In the genomic region with DNA sequence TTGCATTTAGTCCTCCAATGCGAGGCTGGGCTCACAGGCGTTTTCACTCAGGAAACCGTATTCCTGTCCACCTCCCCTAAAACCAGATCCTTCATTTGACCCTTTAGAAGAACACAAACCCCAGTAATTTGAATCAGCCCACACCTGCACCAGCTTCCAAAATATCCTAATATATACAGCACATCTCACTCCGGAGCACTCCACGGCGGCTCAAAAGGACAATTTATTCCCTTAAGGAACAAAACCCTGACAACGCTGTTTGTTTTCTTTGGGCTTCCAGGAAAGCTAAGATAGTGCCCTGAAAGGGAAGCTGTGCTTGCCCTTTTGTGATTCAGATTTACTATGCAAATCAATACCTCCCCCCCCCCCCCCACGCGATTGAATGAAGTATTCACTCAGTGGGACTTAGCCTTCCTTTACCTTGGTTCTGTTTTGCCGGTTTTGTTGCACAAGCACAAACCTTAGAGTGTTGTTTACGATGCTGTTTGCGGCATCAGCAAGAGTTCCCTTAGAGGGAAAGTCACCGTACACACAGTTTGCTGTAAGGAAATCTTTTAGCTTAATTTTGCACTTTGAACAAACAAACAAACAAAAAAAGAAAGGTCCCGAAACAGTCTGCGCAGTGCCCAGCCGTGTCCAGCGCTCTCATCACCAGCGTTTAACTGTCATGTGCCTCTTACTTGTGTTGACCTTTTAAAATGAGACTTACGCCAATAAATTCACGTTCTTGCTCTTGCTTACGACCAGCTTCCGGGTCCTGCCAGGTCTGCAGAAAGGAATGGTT, we compare ENCODE assay signal across 7 mouse cellular contexts.
A peak's percentile ranks its signal among the peaks of the same experiment; 100 is the strongest.
DNase-seq lines count a peak whose midpoint lies in the region; ATAC-seq and TF ChIP-seq lines count a peak whose summit lies in the region.

No protein-coding gene starts in this region.

- DNase-seq in ES-E14 (ENCODE audit: low read depth, low spot score) = peak; percentile 37
- no peak for DNase-seq in heart, postnatal 0 days (ENCODE audit: low spot score)
- no peak for DNase-seq in liver, postnatal 0 days
- no peak for DNase-seq in layer of hippocampus, adult 9-10 months (ENCODE audit: low spot score)
- DNase-seq in layer of hippocampus, postnatal 10 days (ENCODE audit: low spot score in 2 of 2) = no peak
- no peak for DNase-seq in spleen, adult 12 weeks (ENCODE audit: low spot score)

- H3K36me3 ChIP-seq in E14TG2a.4 (ENCODE audit: insufficient read depth, low read length) (no peaks in the 10 kb centered on the region), ES-E14 (ENCODE audit: control insufficient read depth, insufficient read depth, low read length, poor library complexity, severe bottlenecking) (no peaks in the 10 kb centered on the region)
- no peaks in the 10 kb centered on the region for H3K36me3 ChIP-seq in heart, postnatal 0 days (replicated peaks; ENCODE audit: control insufficient read depth, insufficient read depth, low read length)
- no peaks in the 10 kb centered on the region for H3K36me3 ChIP-seq in liver, postnatal 0 days (replicated peaks; ENCODE audit: insufficient read depth, low read length)

- peaks cover 51% of the 10 kb centered on the region for H3K27me3 ChIP-seq in E14TG2a.4 (ENCODE audit: insufficient read depth, low read length)
- H3K27me3 ChIP-seq in heart, postnatal 0 days (ENCODE audit: control insufficient read depth, insufficient read depth, low read length) = peaks cover 87% of the 10 kb centered on the region
- peaks cover 56% of the 10 kb centered on the region for H3K27me3 ChIP-seq in liver, postnatal 0 days (ENCODE audit: insufficient read depth, low read length)

- H3K4me1 ChIP-seq in E14TG2a.4 (replicated peaks; ENCODE audit: low read depth, low read length) (peaks cover 24% of the 10 kb centered on the region), ES-E14 (ENCODE audit: control insufficient read depth in 2 of 2, insufficient read depth in 2 of 2, low read length in 2 of 2, poor library complexity in 1 of 2) (peaks cover 0 to 7% of the 10 kb centered on the region in 2 experiments; a peak in 3 of 4 replicates)
- H3K4me1 ChIP-seq in heart, postnatal 0 days (ENCODE audit: control insufficient read depth, insufficient read depth) = 0 out of 2 replicates have a peak, but pooled peaks cover 8% of the 10 kb centered on the region
- peaks cover 7% of the 10 kb centered on the region; the same call in 1 of the 2 replicates for H3K4me1 ChIP-seq in liver, postnatal 0 days (ENCODE audit: insufficient read depth)

- H3K27ac ChIP-seq in ES-E14 (ENCODE audit: insufficient read depth, low read depth, low read length, poor library complexity, severe bottlenecking) = no peak overlapping the region
- no peak overlapping the region for H3K27ac ChIP-seq in heart, postnatal 0 days (ENCODE audit: low read depth)
- H3K27ac ChIP-seq in liver, postnatal 0 days (ENCODE audit: low read depth) = no peak overlapping the region

- no peak for TF ChIP-seq EP300 in heart, postnatal 0 days (IDR thresholded peaks at IDR 0.05; ENCODE audit: low read depth)
- TF ChIP-seq EP300 in liver, postnatal 0 days (IDR thresholded peaks at IDR 0.05; ENCODE audit: low read depth) = no peak

- no peak for TF ChIP-seq CTCF in E14TG2a.4 (conservative IDR thresholded peaks at IDR 0.05; ENCODE audit: low read length)
- no peak for TF ChIP-seq CTCF in heart, postnatal 0 days (IDR thresholded peaks at IDR 0.05; ENCODE audit: low read depth)
- TF ChIP-seq CTCF in liver, postnatal 0 days (IDR thresholded peaks at IDR 0.05; ENCODE audit: low read depth) = no peak

- H3K9me3 ChIP-seq in E14TG2a.4 (ENCODE audit: low read length) (no peaks in the 10 kb centered on the region), ES-E14 (ENCODE audit: control insufficient read depth, insufficient read depth, low read depth, low read length) (no peaks in the 10 kb centered on the region)
- H3K9me3 ChIP-seq in heart, postnatal 0 days (replicated peaks; ENCODE audit: control insufficient read depth, low read length) = no peaks in the 10 kb centered on the region
- H3K9me3 ChIP-seq in liver, postnatal 0 days (ENCODE audit: low read length) = no peaks in the 10 kb centered on the region

- H3K4me3 ChIP-seq in E14TG2a.4 (replicated peaks; ENCODE audit: low read length) (peak overlapping the region; percentile 76), ES-E14 (ENCODE audit: insufficient read depth in 1 of 2, low read depth in 1 of 2, low read length in 2 of 2, poor library complexity in 1 of 2, severe bottlenecking in 1 of 2) (peak overlapping the region; percentile 55 to 60)
- peak overlapping the region; percentile 39 for H3K4me3 ChIP-seq in heart, postnatal 0 days (ENCODE audit: low read depth, low read length)
- H3K4me3 ChIP-seq in liver, postnatal 0 days (ENCODE audit: low read depth, low read length) = peak overlapping the region; percentile 31

- H3K4me2 ChIP-seq in heart, postnatal 0 days (ENCODE audit: low read depth, low read length) = peak overlapping the region; percentile 62
- H3K4me2 ChIP-seq in liver, postnatal 0 days (ENCODE audit: low read depth, low read length) = peak overlapping the region; percentile 58

- ATAC-seq in heart, postnatal 0 days (ENCODE audit: insufficient read depth, low read depth) = no peak
- ATAC-seq in liver, postnatal 0 days = no peak

- in situ Hi-C loops in ES-E14 (cut with MboI; ENCODE audit: low sequenced_read_pairs in 2 of 2, unreplicated experiment in 2 of 2) = no loop called here

- WGBS in heart, postnatal 0 days = 3% methylated on average over 22 of the region's 22 CpGs
- WGBS in liver, postnatal 0 days (ENCODE audit: insufficient replicate concordance) = 2% methylated on average over 22 of the region's 22 CpGs

- H3K9ac ChIP-seq in ES-E14 (ENCODE audit: insufficient read depth, low read depth, low read length, poor library complexity, severe bottlenecking) = no peak overlapping the region
- no peak overlapping the region for H3K9ac ChIP-seq in heart, postnatal 0 days (replicated peaks; ENCODE audit: low read depth, low read length)
- H3K9ac ChIP-seq in liver, postnatal 0 days (replicated peaks) = no peak overlapping the region

TF ChIP-seq in ES-E14, 5 proteins besides CTCF, POLR2A, EP300 and RAD21:
- TF ChIP-seq CHD2 (IDR thresholded peaks at IDR 0.05; ENCODE audit: low read depth, low read length) (no peak), ZNF384 (IDR thresholded peaks at IDR 0.05; ENCODE audit: low read depth, low read length) (no peak), MAFK (IDR thresholded peaks at IDR 0.05; ENCODE audit: insufficient read depth, low read depth, low read length) (no peak), ZC3H11A (IDR thresholded peaks at IDR 0.05; ENCODE audit: borderline replicate concordance, low read depth, low read length) (no peak), HCFC1 (IDR thresholded peaks at IDR 0.05; ENCODE audit: borderline replicate concordance, insufficient read depth, low read length) (no peak)
